Mouse (Mus musculus) G1E-ER4 (cell line): ENCODE measurements around the gene Spock1. TPM values are rescaled to one million over a fixed set of nuclear protein-coding genes. Genes with fewer than 3 reads are reported as not detected.

Experiments
- GATA1 ChIP-seq: IDR thresholded peaks from one replicate; pipeline ENCODE4 v1.8.0; 2012; ENCODE audit warnings: low read length, inconsistent platforms
- polyA plus RNA-seq: library from polyadenylated mRNA; stranded (reverse); fragments of >175 nt; gene quantifications from 2 replicates; pipeline ENCODE4 v1.2.3, GENCODE M21; 2012

Spock1 gene
- polyA plus RNA-seq, 1 experiment: not detected

- TF ChIP-seq GATA1: no peak
Measured at GRCm38 (mm10) chr13:57788299-57788698, 119.8 kb downstream of the Spock1 start.

- no peak for TF ChIP-seq GATA1
Measured at GRCm38 (mm10) chr13:57786278-57786677, 121.9 kb downstream of the Spock1 start.

GRCm38 (mm10) chr13:57782975-57783374 lies 125.2 kb downstream of the Spock1 start:
- TF ChIP-seq GATA1: no peak

GRCm38 (mm10) chr13:57782107-57782561 lies 126.0 kb downstream of the Spock1 start:
- no peak for TF ChIP-seq GATA1

GRCm38 (mm10) chr13:57779146-57779545 lies 129.0 kb downstream of the Spock1 start:
- TF ChIP-seq GATA1: no peak

- TF ChIP-seq GATA1: no peak
Measured at GRCm38 (mm10) chr13:57778524-57778923, 129.6 kb downstream of the Spock1 start.

GRCm38 (mm10) chr13:57771998-57772397 lies 136.1 kb downstream of the Spock1 start:
- TF ChIP-seq GATA1: no peak

- no peak for TF ChIP-seq GATA1
Measured at GRCm38 (mm10) chr13:57766721-57767120, 141.4 kb downstream of the Spock1 start.

GRCm38 (mm10) chr13:57761122-57761521 lies 147.0 kb downstream of the Spock1 start:
- no peak for TF ChIP-seq GATA1

GRCm38 (mm10) chr13:57760618-57761017 lies 147.5 kb downstream of the Spock1 start:
- TF ChIP-seq GATA1: no peak

GRCm38 (mm10) chr13:57756316-57756715 lies 151.8 kb downstream of the Spock1 start:
- no peak for TF ChIP-seq GATA1

- no peak for TF ChIP-seq GATA1
Measured at GRCm38 (mm10) chr13:57750831-57751230, 157.3 kb downstream of the Spock1 start.

- no peak for TF ChIP-seq GATA1
Measured at GRCm38 (mm10) chr13:57744667-57745066, 163.5 kb downstream of the Spock1 start.

GRCm38 (mm10) chr13:57741186-57741585 lies 166.9 kb downstream of the Spock1 start:
- no peak for TF ChIP-seq GATA1

- no peak for TF ChIP-seq GATA1
Measured at GRCm38 (mm10) chr13:57740473-57740872, 167.7 kb downstream of the Spock1 start.

- no peak for TF ChIP-seq GATA1
Measured at GRCm38 (mm10) chr13:57736060-57736459, 172.1 kb downstream of the Spock1 start.

GRCm38 (mm10) chr13:57734549-57734948 lies 173.6 kb downstream of the Spock1 start:
- no peak for TF ChIP-seq GATA1

GRCm38 (mm10) chr13:57733521-57733920 lies 174.6 kb downstream of the Spock1 start:
- no peak for TF ChIP-seq GATA1
